Mouse (Mus musculus) heart, embryonic 12.5 days (tissue): ENCODE data around the gene Chchd6. TPM values are rescaled to one million over a fixed set of nuclear protein-coding genes. Genes with fewer than 3 reads are reported as not detected.

Experiments
- ATAC-seq: fragments of 200-750 bp; cut with Nextera tagmentation; 2 replicates; pipeline ENCODE4 v1.8.0; 2017; ENCODE audit warnings: moderate TSS enrichment, moderate library complexity; ENCODE audit not compliant: insufficient number of reproducible peaks, low FRiP score
- H3K27ac ChIP-seq: fragments of 300-500 bp; sonication (generic); 2 replicates; pipeline ENCODE4 v1.5.1; 2016; ENCODE audit warnings: mild to moderate bottlenecking, moderate library complexity; ENCODE audit not compliant: poor library complexity, severe bottlenecking
- H3K27me3 ChIP-seq: fragments of 300-500 bp; sonication (generic); replicated peaks from 2 replicates; pipeline ENCODE4 v1.6.1; 2016; ENCODE audit warnings: mild to moderate bottlenecking, moderate library complexity
- H3K36me3 ChIP-seq: fragments of 300-500 bp; sonication (generic); 2 replicates; pipeline ENCODE4 v1.6.1; 2016; ENCODE audit warnings: mild to moderate bottlenecking, moderate library complexity
- H3K4me1 ChIP-seq: fragments of 300-500 bp; sonication (generic); replicated peaks from 2 replicates; pipeline ENCODE4 v1.6.1; 2016; ENCODE audit warnings: mild to moderate bottlenecking
- H3K4me2 ChIP-seq: fragments of 300-500 bp; sonication (generic); 2 replicates; pipeline ENCODE4 v1.6.1; 2016; ENCODE audit warnings: mild to moderate bottlenecking, moderate library complexity
- H3K4me3 ChIP-seq: fragments of 300-500 bp; sonication (generic); 2 replicates; pipeline ENCODE4 v1.5.1; 2016; ENCODE audit warnings: mild to moderate bottlenecking
- H3K9ac ChIP-seq: fragments of 300-500 bp; sonication (generic); 2 replicates; pipeline ENCODE4 v1.6.1; 2016; ENCODE audit warnings: mild to moderate bottlenecking, moderate library complexity
- H3K9me3 ChIP-seq: fragments of 300-500 bp; sonication (generic); replicated peaks from 2 replicates; pipeline ENCODE4 v1.6.1; 2016; ENCODE audit warnings: mild to moderate bottlenecking, moderate library complexity
- WGBS: fragments of 180-500 bp; shearing (Covaris S2); methylation state at CpG from one replicate; pipeline ENCODE4 v1.1.7; 2016; 5-methylcytosine and 5-hydroxymethylcytosine counted together
- polyA plus RNA-seq: library from polyadenylated mRNA; unstranded; fragments of >200 nt; fragmentation: Nextera tagmentation; extraction: Ambion mirVana; gene quantifications from 2 replicates; pipeline ENCODE4 v1.2.1, GENCODE M21; 2016

Gene Chchd6
- polyA plus RNA-seq, 1 experiment from 2014 or later, result 39.7 TPM

- H3K36me3 ChIP-seq, result no peaks in the 10 kb centered on the region
- no peaks in the 10 kb centered on the region; the same call in 1 of the 2 replicates for H3K4me1 ChIP-seq
- 56% methylated on average over 7 of the region's 7 CpGs for WGBS
- H3K4me3 ChIP-seq, result no peak overlapping the region
- H3K27me3 ChIP-seq, result no peaks in the 10 kb centered on the region
- ATAC-seq, result no peak
- H3K27ac ChIP-seq, result no peak overlapping the region
- no peak overlapping the region for H3K4me2 ChIP-seq
- no peak overlapping the region for H3K9ac ChIP-seq
- H3K9me3 ChIP-seq, result no peaks in the 10 kb centered on the region
Observed at GRCm38 (mm10) chr6:89615373-89615755, 19.9 kb upstream of the Chchd6 start.

- H3K27ac ChIP-seq, result no peak overlapping the region
- no peak for ATAC-seq
- no peaks in the 10 kb centered on the region; the same call in 1 of the 2 replicates for H3K4me1 ChIP-seq
- no peaks in the 10 kb centered on the region for H3K27me3 ChIP-seq
- no peak overlapping the region for H3K4me3 ChIP-seq
- H3K4me2 ChIP-seq, result no peak overlapping the region
- 65% methylated on average over 7 of the region's 7 CpGs for WGBS
- no peak overlapping the region for H3K9ac ChIP-seq
- H3K9me3 ChIP-seq, result no peaks in the 10 kb centered on the region
- no peaks in the 10 kb centered on the region for H3K36me3 ChIP-seq
Observed at GRCm38 (mm10) chr6:89614596-89615372, 19.3 kb upstream of the Chchd6 start.

DNA sequence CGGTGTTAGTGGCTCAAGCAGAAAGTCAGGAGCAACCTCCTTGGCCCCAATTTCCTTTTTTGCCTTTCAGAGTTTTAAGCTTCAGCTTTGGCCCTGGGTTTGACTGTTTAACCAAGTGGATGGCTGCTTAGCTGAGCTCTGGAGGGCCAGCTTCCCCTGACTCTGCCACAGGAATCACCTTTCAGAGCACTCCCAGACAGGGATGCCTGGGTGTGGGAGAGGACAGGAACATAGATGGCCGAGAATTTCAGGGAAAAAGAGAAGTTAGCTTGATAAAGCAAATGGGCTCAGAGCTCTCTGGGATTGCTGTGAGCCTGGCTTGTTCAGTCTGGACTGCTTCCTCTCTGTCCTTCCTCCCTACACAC lies 18.6 kb upstream of the Chchd6 start:
- Histone ChIP-seq H3K9me3 (no peaks in the 10 kb centered on the region), H3K9ac (no peak overlapping the region), H3K4me1 (no peaks in the 10 kb centered on the region; the same call in 1 of the 2 replicates), H3K27me3 (no peaks in the 10 kb centered on the region), H3K4me3 (no peak overlapping the region), H3K27ac (no peak overlapping the region), H3K36me3 (no peaks in the 10 kb centered on the region), H3K4me2 (no peak overlapping the region)
- WGBS, result 21% methylated on average over 2 of the region's 2 CpGs
- no peak for ATAC-seq

GRCm38 (mm10) chr6:89613336-89614106 lies 18.1 kb upstream of the Chchd6 start:
- no peaks in the 10 kb centered on the region for H3K27me3 ChIP-seq
- no peak overlapping the region for H3K4me3 ChIP-seq
- no peak overlapping the region for H3K4me2 ChIP-seq
- no peaks in the 10 kb centered on the region for H3K9me3 ChIP-seq
- 53% methylated on average over 15 of the region's 15 CpGs for WGBS
- no peaks in the 10 kb centered on the region for H3K36me3 ChIP-seq
- ATAC-seq, result peak; percentile 45
- no peak overlapping the region for H3K9ac ChIP-seq
- H3K4me1 ChIP-seq, result no peaks in the 10 kb centered on the region; the same call in 1 of the 2 replicates
- no peak overlapping the region for H3K27ac ChIP-seq

GRCm38 (mm10) chr6:89607999-89608398 lies 12.5 kb upstream of the Chchd6 start:
- Histone ChIP-seq H3K4me2 (no peak overlapping the region), H3K27ac (no peak overlapping the region), H3K36me3 (no peaks in the 10 kb centered on the region), H3K4me1 (no peaks in the 10 kb centered on the region), H3K9ac (no peak overlapping the region), H3K27me3 (no peaks in the 10 kb centered on the region), H3K9me3 (no peaks in the 10 kb centered on the region), H3K4me3 (no peak overlapping the region)
- 44% methylated on average over 4 of the region's 4 CpGs for WGBS
- no peak for ATAC-seq

DNA sequence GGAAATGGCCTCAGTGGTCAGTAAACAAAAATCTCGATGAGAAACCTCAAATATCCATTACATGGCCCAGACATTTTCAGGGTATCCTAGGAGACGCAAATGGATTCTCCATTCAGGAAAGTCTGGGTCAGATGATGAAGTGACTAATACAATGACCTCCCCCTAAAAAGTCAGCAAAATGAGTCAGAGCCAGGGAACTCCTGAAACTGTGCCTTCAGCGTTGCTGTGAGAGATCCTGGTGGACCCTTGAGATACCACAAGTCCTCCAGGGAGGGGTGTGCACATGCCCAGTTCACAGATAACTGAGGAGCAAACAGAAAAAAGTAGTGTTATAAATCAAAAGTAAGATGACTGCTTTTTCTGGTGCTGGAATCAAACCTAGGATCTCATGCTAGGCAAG lies 10.6 kb upstream of the Chchd6 start:
- H3K9ac ChIP-seq, result no peak overlapping the region
- H3K4me1 ChIP-seq, result no peaks in the 10 kb centered on the region
- H3K27me3 ChIP-seq, result no peaks in the 10 kb centered on the region
- no peak for ATAC-seq
- H3K9me3 ChIP-seq, result no peaks in the 10 kb centered on the region
- H3K4me3 ChIP-seq, result no peak overlapping the region
- no peaks in the 10 kb centered on the region for H3K36me3 ChIP-seq
- H3K27ac ChIP-seq, result no peak overlapping the region
- 55% methylated on average over 3 of the region's 3 CpGs for WGBS
- no peak overlapping the region for H3K4me2 ChIP-seq

DNA sequence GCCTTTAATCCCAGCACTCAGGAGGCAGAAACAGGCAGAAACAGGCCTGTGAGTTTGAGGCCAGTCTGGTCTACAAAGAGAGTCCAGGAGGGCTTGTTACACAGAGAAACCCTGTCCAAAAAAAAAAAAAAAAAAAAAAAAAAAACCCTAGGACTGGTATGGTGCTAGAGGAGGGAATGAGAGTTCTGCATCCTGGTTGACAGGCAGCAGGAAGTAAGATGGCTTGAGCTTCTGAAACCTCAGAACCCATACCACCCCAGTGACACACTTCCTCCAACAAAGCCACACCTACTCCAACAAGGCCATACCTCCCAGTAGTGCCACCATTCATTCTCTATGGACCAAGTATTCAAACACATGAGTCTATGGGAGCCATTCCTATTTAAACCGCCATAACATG lies 1.1 kb upstream of the Chchd6 start:
- Histone ChIP-seq H3K27me3 (no peaks in the 10 kb centered on the region), H3K9me3 (no peaks in the 10 kb centered on the region; the same call in 1 of the 2 replicates), H3K4me1 (0 out of 2 replicates have a peak, but pooled peaks cover 6% of the 10 kb centered on the region), H3K27ac (no peak overlapping the region), H3K9ac (no peak overlapping the region), H3K4me3 (no peak overlapping the region), H3K4me2 (no peak overlapping the region), H3K36me3 (no peaks in the 10 kb centered on the region)
- ATAC-seq, result no peak
- WGBS, result 89% methylated on average over 1 of the region's 1 CpGs

DNA sequence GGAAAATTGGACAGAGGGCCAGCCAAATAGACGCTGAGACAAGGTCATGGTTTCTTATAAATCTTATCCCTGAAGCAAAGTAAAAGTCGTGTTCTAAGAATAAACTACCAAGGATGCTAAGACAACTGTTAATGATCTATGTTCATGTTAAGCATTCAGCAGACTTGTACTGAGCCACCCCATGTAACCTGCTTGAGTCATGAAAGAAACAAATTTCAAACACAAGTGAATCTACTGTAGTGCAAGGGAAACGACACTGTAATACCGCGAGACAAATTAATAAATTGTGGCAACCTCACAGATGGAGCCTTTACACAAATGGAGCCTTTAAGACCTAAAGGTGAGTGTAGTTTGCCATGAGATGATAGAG lies 310 bp upstream of the Chchd6 start:
- Histone ChIP-seq H3K4me1 (0 out of 2 replicates have a peak, but pooled peaks cover 6% of the 10 kb centered on the region), H3K36me3 (no peaks in the 10 kb centered on the region), H3K27ac (no peak overlapping the region), H3K9me3 (no peaks in the 10 kb centered on the region; the same call in 1 of the 2 replicates), H3K4me2 (peak overlapping the region; percentile 82), H3K27me3 (no peaks in the 10 kb centered on the region), H3K4me3 (no peak overlapping the region), H3K9ac (no peak overlapping the region)
- 23% methylated on average over 5 of the region's 5 CpGs for whole genome bisulfite sequencing
- ATAC-seq, result peak; percentile 22; the same call in 1 of the 2 replicates

- H3K4me2 ChIP-seq, result no peak overlapping the region
- no peak overlapping the region for H3K9ac ChIP-seq
- no peak overlapping the region for H3K27ac ChIP-seq
- H3K36me3 ChIP-seq, result no peaks in the 10 kb centered on the region
- H3K4me1 ChIP-seq, result 0 out of 2 replicates have a peak, but pooled peaks cover 6% of the 10 kb centered on the region
- no peaks in the 10 kb centered on the region for H3K27me3 ChIP-seq
- 89% methylated on average over 3 of the region's 3 CpGs for WGBS
- ATAC-seq, result no peak
- H3K4me3 ChIP-seq, result no peak overlapping the region
- no peaks in the 10 kb centered on the region for H3K9me3 ChIP-seq
Observed at GRCm38 (mm10) chr6:89592016-89592415, 3.4 kb downstream of the Chchd6 start.

- Histone ChIP-seq H3K36me3 (no peaks in the 10 kb centered on the region), H3K4me2 (no peak overlapping the region), H3K27me3 (no peaks in the 10 kb centered on the region), H3K4me1 (0 out of 2 replicates have a peak, but pooled peaks cover 6% of the 10 kb centered on the region), H3K9ac (no peak overlapping the region), H3K27ac (no peak overlapping the region), H3K4me3 (no peak overlapping the region), H3K9me3 (no peaks in the 10 kb centered on the region)
- WGBS, result 64% methylated on average over 3 of the region's 3 CpGs
- no peak for ATAC-seq
Observed at GRCm38 (mm10) chr6:89591531-89591930, 3.9 kb downstream of the Chchd6 start.

DNA sequence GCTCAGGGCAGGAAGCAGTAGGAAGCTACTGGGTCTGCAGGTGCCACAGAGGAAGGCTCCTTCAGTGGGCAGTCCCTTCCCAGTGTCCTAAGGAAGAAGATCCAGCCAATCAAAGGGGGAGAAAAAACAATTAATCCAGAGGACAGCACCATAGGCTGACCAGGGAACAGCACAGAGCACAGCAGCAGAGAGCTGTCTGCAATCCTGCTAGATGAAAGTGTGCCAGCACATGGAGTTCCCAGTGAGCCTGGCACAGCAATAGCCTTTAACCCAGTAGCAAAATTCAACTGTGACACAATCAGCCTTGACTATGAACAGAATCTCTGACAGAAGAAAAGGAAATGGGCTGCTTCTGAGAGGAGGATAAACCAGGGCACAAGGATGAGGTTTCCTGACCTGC lies 9.8 kb downstream of the Chchd6 start:
- Histone ChIP-seq H3K9ac (0 out of 2 replicates have a peak overlapping the region, but pooled peaks have one; percentile 23), H3K9me3 (no peaks in the 10 kb centered on the region), H3K4me2 (no peak overlapping the region), H3K4me3 (no peak overlapping the region), H3K4me1 (peaks cover 21% of the 10 kb centered on the region), H3K27me3 (no peaks in the 10 kb centered on the region), H3K36me3 (no peaks in the 10 kb centered on the region), H3K27ac (0 out of 2 replicates have a peak overlapping the region, but pooled peaks have one; percentile 4)
- no peak for ATAC-seq
